Mouse (Mus musculus): Measurements from ENCODE around the gene Aldh3b2.

Gene Aldh3b2

GRCm38 (mm10) chr19:3985261-3985681 lies 13.1 kb downstream of the Aldh3b2 start:
- intact Hi-C loops (cut with DNase I) = no loop called here

GRCm38 (mm10) chr19:3986334-3986733 lies 14.2 kb downstream of the Aldh3b2 start, which contains the start of gene Acy3:
TSS of gene Acy3 (plus strand) at chr19:3986570.
- intact Hi-C loops (cut with DNase I) = no loop called here

- intact Hi-C loops (cut with DNase I) = no loop called here
Observed at GRCm38 (mm10) chr19:3988066-3988465, 15.9 kb downstream of the Aldh3b2 start.

- intact Hi-C loops (cut with DNase I) = no loop called here
Observed at GRCm38 (mm10) chr19:3988750-3989149, 16.6 kb downstream of the Aldh3b2 start.

- intact Hi-C loops (cut with DNase I) = no loop called here
Observed at GRCm38 (mm10) chr19:3990804-3991203, 18.7 kb downstream of the Aldh3b2 start.

GRCm38 (mm10) chr19:3991562-3991961 lies 19.4 kb downstream of the Aldh3b2 start:
- intact Hi-C loops (cut with DNase I) = no loop called here

- intact Hi-C loops (cut with DNase I) = no loop called here
Observed at GRCm38 (mm10) chr19:3991966-3992365, 19.8 kb downstream of the Aldh3b2 start.

- intact Hi-C loops (cut with DNase I) = no loop called here
Observed at GRCm38 (mm10) chr19:3992416-3992815, 20.3 kb downstream of the Aldh3b2 start, which contains the start of gene Tbx10. TSS of gene Tbx10 (plus strand) at chr19:3992752.

- intact Hi-C loops (cut with DNase I) = no loop called here
Observed at GRCm38 (mm10) chr19:3994932-3995331, 22.8 kb downstream of the Aldh3b2 start.

GRCm38 (mm10) chr19:3995505-3995904 lies 23.4 kb downstream of the Aldh3b2 start:
- intact Hi-C loops (cut with DNase I) = no loop called here

- intact Hi-C loops (cut with DNase I) = no loop called here
Observed at GRCm38 (mm10) chr19:3996106-3996505, 24.0 kb downstream of the Aldh3b2 start.

GRCm38 (mm10) chr19:3996747-3997146 lies 24.6 kb downstream of the Aldh3b2 start:
- intact Hi-C loops (cut with DNase I) = no loop called here

GRCm38 (mm10) chr19:3997231-3997630 lies 25.1 kb downstream of the Aldh3b2 start:
- intact Hi-C loops (cut with DNase I) = no loop called here

- intact Hi-C loops (cut with DNase I) = no loop called here
Observed at GRCm38 (mm10) chr19:3998335-3998734, 26.2 kb downstream of the Aldh3b2 start.

GRCm38 (mm10) chr19:3999121-3999730 lies 27.1 kb downstream of the Aldh3b2 start:
- intact Hi-C loops (cut with DNase I) = no loop called here

- intact Hi-C loops (cut with DNase I) = no loop called here
Observed at GRCm38 (mm10) chr19:4000119-4000900, 28.2 kb downstream of the Aldh3b2 start, which contains the start of the genes Nudt8 and Gm49405. TSS of gene Nudt8 (plus strand) at chr19:4000580. TSS of gene Gm49405 (plus strand) at chr19:4000626.

- intact Hi-C loops (cut with DNase I) = no loop called here
Observed at GRCm38 (mm10) chr19:4000949-4001525, 28.9 kb downstream of the Aldh3b2 start.

- intact Hi-C loops (cut with DNase I) = no loop called here
Observed at GRCm38 (mm10) chr19:4001752-4002151, 29.6 kb downstream of the Aldh3b2 start.

- intact Hi-C loops (cut with DNase I) = no loop called here
Observed at GRCm38 (mm10) chr19:4003112-4003511, 31.0 kb downstream of the Aldh3b2 start, which contains the start of gene Doc2g. TSS of gene Doc2g (plus strand) at chr19:4003313.

- intact Hi-C loops (cut with DNase I) = no loop called here
Observed at GRCm38 (mm10) chr19:4003641-4004040, 31.5 kb downstream of the Aldh3b2 start.

GRCm38 (mm10) chr19:4004331-4004730 lies 32.2 kb downstream of the Aldh3b2 start:
- intact Hi-C loops (cut with DNase I) = no loop called here

- intact Hi-C loops (cut with DNase I) = no loop called here
Observed at GRCm38 (mm10) chr19:4005091-4005490, 33.0 kb downstream of the Aldh3b2 start.
